Mouse (Mus musculus): ENCODE measurements at regions not wholly inside any gene's neighbourhood (a gene's known extent, or its start where the extent isn't known, plus 50 kb on each side); places are given as distances from the start of the nearest gene placed in this dataset.
"Not testable (repeated sequence)": the region's sequence is repeated elsewhere in the genome, so short reads cannot be mapped to it uniquely, and the experiment has no call there.

- not testable (repeated sequence) for DNase-seq (ENCODE audit: low read depth, low spot score)
Measured at GRCm38 (mm10) chr19:8496561-8496960, 91.7 kb upstream of the Slc22a30 start.

DNA sequence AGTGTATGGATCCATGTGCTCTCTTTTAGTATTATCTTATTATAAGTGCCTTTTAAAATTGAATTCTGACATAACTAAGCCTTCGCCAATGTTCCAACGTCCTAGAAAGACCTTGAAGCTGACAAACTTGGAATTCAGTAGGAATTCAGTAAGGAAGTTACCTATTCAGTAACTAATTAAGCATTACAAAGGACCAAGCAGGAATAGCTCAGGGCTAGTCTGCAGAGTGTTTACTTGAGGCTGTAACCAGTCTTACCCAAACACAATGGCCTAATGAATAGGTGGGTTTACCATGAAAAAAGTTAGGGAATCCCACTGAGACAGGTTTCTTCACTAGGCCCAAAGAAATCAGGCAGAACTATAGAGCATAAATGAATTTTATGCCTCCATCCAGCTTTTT, 92.6 kb upstream of the Slc22a30 start:
- not testable (repeated sequence) for DNase-seq (ENCODE audit: low read depth, low spot score)

DNA sequence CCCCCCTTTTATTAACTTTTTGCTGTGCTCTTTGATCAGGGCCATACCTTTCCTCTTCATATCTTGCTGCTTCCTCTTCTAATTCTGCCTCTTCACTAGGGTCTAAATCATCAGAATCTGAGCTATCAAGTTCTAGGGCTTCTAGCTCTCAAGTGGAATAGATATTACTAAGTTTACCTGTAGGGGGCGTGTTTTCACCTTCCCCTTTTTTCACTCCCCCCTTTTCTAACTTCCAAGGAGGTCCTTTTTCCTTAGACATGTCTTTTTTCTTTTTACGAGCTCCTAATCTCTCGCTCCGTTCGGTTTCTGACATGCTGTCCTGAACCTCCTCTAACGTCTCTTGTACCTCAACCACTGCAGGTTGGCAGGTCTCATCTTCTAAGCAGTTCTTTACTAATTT, 73.3 kb upstream of the Slc22a8 start:
- DNase-seq (ENCODE audit: low read depth, low spot score): not testable (repeated sequence)

DNA sequence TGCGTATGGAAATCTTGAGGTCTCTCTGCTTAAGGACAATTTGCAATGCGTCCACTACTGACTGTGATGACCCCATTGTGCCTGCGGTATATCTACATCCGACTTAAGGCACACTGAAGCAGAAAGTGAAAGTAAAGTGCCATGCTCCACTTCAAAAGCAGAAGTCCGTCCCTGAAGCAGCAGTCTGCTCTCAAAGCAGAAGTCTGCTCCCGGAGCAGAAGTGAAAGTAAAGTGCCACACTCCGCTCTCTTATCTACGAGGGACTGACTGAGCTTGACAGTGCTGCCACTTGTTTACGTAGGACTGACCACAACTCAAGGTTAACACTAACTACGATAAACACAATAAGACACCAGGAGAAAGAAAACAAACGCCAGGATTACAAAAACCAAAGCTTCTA, 72.8 kb upstream of the Slc22a8 start:
- peak; percentile 0 for DNase-seq (ENCODE audit: low read depth, low spot score)

DNA sequence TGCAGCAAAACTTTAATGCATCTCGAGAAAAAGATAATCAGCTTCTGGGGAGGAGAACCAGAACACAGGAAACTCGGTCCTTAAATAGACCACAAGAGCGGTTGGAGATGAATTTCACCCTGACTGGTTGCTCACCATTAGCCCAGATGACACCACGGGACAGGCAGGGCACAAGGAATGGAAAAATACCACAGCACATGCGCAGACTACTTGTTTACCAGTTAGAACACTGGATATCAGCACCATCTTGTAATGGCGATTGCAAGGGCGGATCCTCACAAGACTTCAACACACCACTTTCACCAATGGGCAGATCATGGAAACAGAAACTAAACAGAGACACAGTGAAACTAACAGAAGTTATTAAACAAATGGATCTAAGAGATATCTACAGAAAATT, 72.1 kb upstream of the Slc22a8 start:
- peak; percentile 0 for DNase-seq (ENCODE audit: low read depth, low spot score)

GRCm38 (mm10) chr19:8534597-8534996, 56.5 kb upstream of the Slc22a8 start:
- peak; percentile 1 for DNase-seq (ENCODE audit: low read depth, low spot score)

DNA sequence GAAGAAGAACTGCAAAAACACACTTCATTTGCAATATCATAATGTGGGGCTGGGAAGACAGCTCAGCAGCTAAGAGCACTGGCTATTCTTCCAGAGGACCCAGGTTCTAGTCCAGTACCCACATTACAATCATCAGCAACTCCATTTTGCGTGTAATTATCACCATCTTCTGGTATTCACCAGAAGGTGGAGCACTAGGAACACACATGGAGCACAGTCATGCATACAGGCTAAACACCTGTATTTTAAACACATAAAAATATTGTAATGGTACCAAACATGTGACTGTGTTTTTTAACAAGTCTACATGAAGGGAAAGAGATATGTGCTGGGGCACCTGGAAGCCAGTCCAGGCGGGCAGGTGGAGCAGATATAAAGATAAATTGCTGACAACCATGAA, 55.0 kb upstream of the Slc22a8 start:
- peak; percentile 28 for DNase-seq (ENCODE audit: low read depth, low spot score)
